Mouse (Mus musculus) layer of hippocampus, postnatal 36 days (tissue): Measurements from ENCODE around the gene Nfic. TPM values are rescaled to one million over a fixed set of nuclear protein-coding genes. Genes with fewer than 3 reads are reported as not detected.

ENCODE experiments used
- DNase-seq, 2 experiments: peaks; one replicate each; pipeline ENCODE4 v3.0.0; 2022
- microRNA-seq, 2 experiments: library from miRNA; unstranded; fragments of <30 nt; microRNA quantifications; one replicate each; pipeline ENCODE4 v1.2.0; 2021
- total RNA-seq, 2 experiments: library from RNA; stranded (reverse); gene quantifications; 2 replicates each; pipeline ENCODE4 v1.2.3; 2021

Gene Nfic
- total RNA-seq, 2 experiments from 2014 or later: 55.3 to 55.8 TPM

- peak; percentile 88 to 90 for DNase-seq
Measured at GRCm38 (mm10) chr10:81356991-81357844, 98.2 kb downstream of the Nfic start, which contains the start of gene Mfsd12. Gene Mfsd12 (plus strand): TSS chr10:81357491.

DNA sequence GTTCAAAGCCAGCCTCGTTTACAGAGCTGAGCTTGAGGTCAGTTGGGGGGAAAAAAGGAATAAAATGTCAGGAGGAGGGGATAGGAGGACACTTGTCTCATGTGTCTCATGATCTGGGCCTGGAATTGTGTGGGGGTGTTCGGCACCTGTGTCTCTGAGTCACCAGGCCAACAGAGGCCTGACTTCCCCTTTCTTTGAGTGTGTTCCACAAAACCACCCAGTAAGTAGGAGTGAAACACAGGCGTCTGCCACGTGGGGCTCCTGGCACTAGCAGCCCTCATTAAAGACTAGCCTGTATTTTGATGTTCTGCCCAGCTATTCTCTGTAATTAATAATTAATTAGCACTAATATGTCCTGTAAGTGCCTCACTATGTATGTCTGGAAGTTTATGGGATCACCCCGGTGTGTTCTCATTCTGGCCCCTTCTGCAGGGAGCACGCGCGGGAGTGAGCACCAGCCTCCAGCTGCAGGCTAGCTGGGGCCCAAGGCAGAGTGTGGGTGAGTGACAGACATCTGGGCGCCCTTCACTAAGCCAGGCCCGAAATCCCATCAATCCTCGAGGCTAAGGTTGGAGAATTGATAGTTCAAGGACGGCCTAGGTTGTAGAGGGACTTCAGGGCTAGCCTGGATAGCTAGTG is 99.0 kb downstream of the Nfic start:
- DNase-seq: no peak

DNA sequence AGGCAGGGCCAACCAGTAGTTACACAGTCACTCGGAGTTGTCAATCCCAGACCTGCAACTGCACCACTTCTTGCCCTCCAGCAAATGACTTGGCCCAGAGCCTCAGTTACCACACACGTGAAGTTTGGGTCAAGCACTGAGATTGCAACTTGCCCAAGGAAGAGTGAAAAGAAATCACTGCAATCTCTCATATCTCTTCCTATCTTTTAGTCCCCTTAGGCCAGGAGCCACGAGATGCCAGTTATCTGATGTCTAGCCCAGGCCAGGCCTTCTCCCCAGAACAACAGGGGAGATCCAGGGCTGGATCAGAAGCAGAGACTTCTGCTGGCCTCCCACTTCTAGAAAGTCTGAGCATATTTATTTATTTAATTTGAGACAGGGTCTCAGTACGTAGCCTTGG is 99.9 kb downstream of the Nfic start:
- no peak for DNase-seq

- DNase-seq: no peak
Measured at GRCm38 (mm10) chr10:81354738-81355477, 100.5 kb downstream of the Nfic start.

GRCm38 (mm10) chr10:81351678-81352291 is 103.7 kb downstream of the Nfic start:
- no peak for DNase-seq

GRCm38 (mm10) chr10:81350351-81351063 is 104.9 kb downstream of the Nfic start, which contains the start of gene Hmg20b:
Gene Hmg20b (minus strand): TSS chr10:81350480.
- DNase-seq: peak; percentile 99 to 100

DNA sequence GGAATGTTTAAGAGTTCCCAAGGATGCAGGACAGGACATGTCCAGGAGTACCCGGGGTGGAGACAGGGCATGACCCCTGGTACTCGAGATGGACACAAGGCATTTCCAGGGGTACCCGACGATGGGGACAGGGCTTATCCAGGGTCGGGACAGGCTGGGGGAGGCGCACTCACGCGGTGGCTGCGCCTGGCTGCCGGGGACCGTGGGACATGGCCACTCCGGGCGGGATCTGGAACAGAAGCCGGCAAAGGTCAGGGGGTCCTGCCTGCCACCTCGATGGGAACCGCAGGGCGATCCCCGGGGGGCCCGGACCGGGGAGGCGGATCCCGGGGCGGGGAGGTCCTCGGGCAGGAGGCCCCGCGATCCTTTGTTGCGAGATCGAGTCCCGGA is 105.5 kb downstream of the Nfic start:
- no peak for DNase-seq

- no peak for DNase-seq
Measured at GRCm38 (mm10) chr10:81349146-81349545, 106.3 kb downstream of the Nfic start.

DNA sequence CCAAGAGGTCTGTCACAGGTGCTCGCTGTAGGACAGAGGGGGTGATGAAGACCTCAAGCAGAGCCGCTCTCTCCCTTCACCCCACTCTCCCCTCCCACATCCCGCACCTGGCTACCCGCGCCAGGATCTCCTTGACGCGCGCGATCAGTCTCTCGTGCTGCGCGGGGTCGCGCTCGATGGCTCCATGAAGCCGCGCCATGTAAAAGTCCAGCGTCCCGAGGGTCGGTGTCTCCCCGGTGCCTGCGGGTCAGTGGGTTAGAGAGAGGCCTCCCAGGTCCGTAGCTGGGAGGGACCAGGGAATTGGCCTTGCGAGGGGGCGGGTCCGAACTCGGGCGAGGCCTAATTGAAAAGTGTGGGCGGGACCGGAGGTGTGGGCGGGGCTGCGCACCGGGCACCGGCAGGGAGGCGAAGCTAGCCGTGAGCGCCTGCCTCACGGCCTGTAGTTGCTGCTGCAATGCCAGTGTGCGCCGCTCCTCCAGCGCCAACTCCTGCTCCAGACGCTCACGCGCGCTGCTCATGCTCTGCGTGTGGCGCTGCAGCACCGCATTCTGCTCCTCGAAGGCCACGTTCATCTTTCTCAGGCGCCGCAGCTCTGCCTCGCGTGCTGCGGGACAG is 108.9 kb downstream of the Nfic start:
- no peak for DNase-seq

Small RNA genes lying within 50 kb of the gene (microRNA-seq; reads per million reads assigned to microRNA genes)
- 0 reads per million in 2 experiments for gene Gm25595
- gene Mir1191b: 0.21 to 0.30 reads per million in 2 experiments
- gene Mir6913: 0.63 to 2.4 reads per million in 2 experiments

Other genes with a start within 250 kb of the Nfic start
- 100 to 1,000 TPM; 150 TPM for gene Atcay, start 224.8 kb downstream of the Nfic start, total RNA-seq
- 10 to 100 TPM; 65.7 to 70.0 TPM for gene Zfr2, start 222.5 kb downstream of the Nfic start, total RNA-seq
- gene Matk, start 202.7 kb downstream of the Nfic start, total RNA-seq: 100 to 1,000 TPM; 227 to 236 TPM
- 10 to 100 TPM; 32.3 to 36.0 TPM for gene Mrpl54, start 188.7 kb downstream of the Nfic start, total RNA-seq
- gene Apba3, start 188.7 kb downstream of the Nfic start, total RNA-seq: 10 to 100 TPM; 39.3 to 56.0 TPM
- 1 to 10 TPM in 1 of 2 experiments, under 1 TPM in 1; 0.65 to 1.7 TPM for gene Tjp3, start 164.1 kb downstream of the Nfic start, total RNA-seq
- gene Pip5k1c, start 162.7 kb downstream of the Nfic start, total RNA-seq: 100 to 1,000 TPM; 301 to 304 TPM
- 10 to 100 TPM; 28.9 to 30.1 TPM for gene Cactin, start 134.5 kb downstream of the Nfic start, total RNA-seq
- gene Tbxa2r, start 126.9 kb downstream of the Nfic start, total RNA-seq: 1 to 10 TPM in 1 of 2 experiments, under 1 TPM in 1; 0.91 to 1.1 TPM
- gene Gipc3, start 112.4 kb downstream of the Nfic start, total RNA-seq: 1 to 10 TPM; 1.7 to 1.9 TPM
- gene Hmg20b, start 105.2 kb downstream of the Nfic start, total RNA-seq: 10 to 100 TPM; 27.6 to 35.0 TPM
- gene Mfsd12, start 98.1 kb downstream of the Nfic start, total RNA-seq: 10 to 100 TPM; 43.5 to 48.4 TPM
- gene 4930404N11Rik, start 89.8 kb downstream of the Nfic start, total RNA-seq: 1 to 10 TPM; 1.6 to 1.9 TPM
- 10 to 100 TPM; 61.5 to 68.9 TPM for gene Fzr1, start 77.1 kb downstream of the Nfic start, total RNA-seq
- gene Dohh, start 71.2 kb downstream of the Nfic start, total RNA-seq: 10 to 100 TPM; 72.5 to 76.9 TPM
- 1 to 10 TPM; 4.0 to 6.6 TPM for gene Gm48551, start 71.2 kb downstream of the Nfic start, total RNA-seq
- 1 to 10 TPM; 4.5 to 7.1 TPM for gene Gm48552, start 66.6 kb downstream of the Nfic start, total RNA-seq
- gene Smim24, start 62.6 kb downstream of the Nfic start, total RNA-seq: 1 to 10 TPM; 1.6 to 1.7 TPM
- 100 to 1,000 TPM; 273 to 281 TPM for gene Celf5, start 27.1 kb upstream of the Nfic start, total RNA-seq
- 10 to 100 TPM; 77.1 to 90.0 TPM for gene Ncln, start 40.8 kb upstream of the Nfic start, total RNA-seq
- gene S1pr4, start 44.5 kb upstream of the Nfic start, total RNA-seq: under 1 TPM; 0.40 to 0.65 TPM
- gene Gna15, start 68.6 kb upstream of the Nfic start, total RNA-seq: 1 to 10 TPM; 3.0 to 3.4 TPM
- gene Gna11, start 89.6 kb upstream of the Nfic start, total RNA-seq: 100 to 1,000 TPM; 113 to 117 TPM
- 100 to 1,000 TPM; 667 to 720 TPM for gene Aes, start 103.9 kb upstream of the Nfic start, total RNA-seq
- gene Tle2, start 118.9 kb upstream of the Nfic start, total RNA-seq: 10 to 100 TPM; 33.2 to 33.9 TPM
- gene Tle6, start 145.4 kb upstream of the Nfic start, total RNA-seq: 1 to 10 TPM; 1.3 to 3.0 TPM
- 1 to 10 TPM; 3.6 to 3.9 TPM for gene BC025920, start 150.6 kb upstream of the Nfic start, total RNA-seq
- gene Sirt6, start 172.2 kb upstream of the Nfic start, total RNA-seq: 10 to 100 TPM; 26.2 to 27.9 TPM
- 10 to 100 TPM; 31.6 to 41.0 TPM for gene Ankrd24, start 172.9 kb upstream of the Nfic start, total RNA-seq
- 1 to 10 TPM; 3.8 to 4.9 TPM for gene Gm10778, start 193.4 kb upstream of the Nfic start, total RNA-seq
- gene Zfp433, start 249.2 kb upstream of the Nfic start, total RNA-seq: 1 to 10 TPM; 7.8 to 9.1 TPM